Mouse (Mus musculus) small intestine, adult 2 months (tissue): ENCODE data around the gene Musk. TPM values are rescaled to one million over a fixed set of nuclear protein-coding genes. Genes with fewer than 3 reads are reported as not detected.

Source experiments
- H3K27ac ChIP-seq: fragments of 200-500 bp; 2 replicates; pipeline ENCODE4 v1.5.1; 2012; ENCODE audit warnings: low read depth, low read length, control low read depth, inconsistent platforms; ENCODE audit not compliant: insufficient read depth
- H3K27me3 ChIP-seq: fragments of 200-500 bp; 2 replicates; pipeline ENCODE4 v1.6.1; 2012; ENCODE audit warnings: mild to moderate bottlenecking, moderate library complexity, low read length, inconsistent platforms; ENCODE audit not compliant: control insufficient read depth, insufficient read depth
- H3K36me3 ChIP-seq: fragments of 200-500 bp; 2 replicates; pipeline ENCODE4 v1.6.1; 2012; ENCODE audit warnings: mild to moderate bottlenecking, low read length, control low read depth, inconsistent platforms; ENCODE audit not compliant: control insufficient read depth, insufficient read depth
- H3K4me1 ChIP-seq: fragments of 200-500 bp; 2 replicates; pipeline ENCODE4 v1.6.1; 2012; ENCODE audit warnings: low read length, inconsistent platforms, mixed read lengths; ENCODE audit not compliant: control insufficient read depth, insufficient read depth, insufficient read length
- H3K4me3 ChIP-seq: fragments of 200-500 bp; 2 replicates; pipeline ENCODE4 v1.5.1; 2012; ENCODE audit warnings: low read depth, mild to moderate bottlenecking, control low read depth, inconsistent platforms, low read length, moderate library complexity
- CTCF ChIP-seq: fragments of 200-500 bp; IDR thresholded peaks from 2 replicates; pipeline ENCODE4 v1.5.1; 2012; ENCODE audit warnings: low read depth, mild to moderate bottlenecking, control low read depth, inconsistent platforms, low read length, moderate library complexity, mixed read lengths; ENCODE audit not compliant: insufficient replicate concordance, insufficient read length; ENCODE audit errors: extremely low read depth
- POLR2A ChIP-seq: fragments of 200-500 bp; IDR thresholded peaks from 2 replicates; pipeline ENCODE4 v1.6.1; 2012; ENCODE audit warnings: low read depth, mild to moderate bottlenecking, control low read depth, inconsistent platforms, low read length, moderate library complexity
- WGBS: fragments of 180-500 bp; shearing (Covaris S2); methylation state at CpG from one replicate; pipeline ENCODE4 v1.1.7; 2018; 5-methylcytosine and 5-hydroxymethylcytosine counted together
- polyA plus RNA-seq: library from polyadenylated mRNA; depleted of rRNA; stranded (reverse); fragments of >200 nt; gene quantifications from 2 replicates; pipeline ENCODE4 v1.2.3, GENCODE M21; 2012

The Musk gene
- polyA plus RNA-seq, 1 experiment = 0.39 TPM

GRCm38 (mm10) chr4:58313344-58313743, 27.6 kb downstream of the Musk start:
- no peak for TF ChIP-seq CTCF
- TF ChIP-seq POLR2A = no peak
- no peaks in the 10 kb centered on the region for H3K4me1 ChIP-seq
- no peaks in the 10 kb centered on the region for H3K36me3 ChIP-seq
- WGBS = 76% methylated on average over 1 of the region's 1 CpGs
- no peak overlapping the region for H3K4me3 ChIP-seq
- H3K27ac ChIP-seq = no peak overlapping the region
- no peaks in the 10 kb centered on the region for H3K27me3 ChIP-seq

GRCm38 (mm10) chr4:58314942-58315508, 29.3 kb downstream of the Musk start:
- Histone ChIP-seq H3K36me3 (no peaks in the 10 kb centered on the region), H3K4me1 (no peaks in the 10 kb centered on the region), H3K27me3 (no peaks in the 10 kb centered on the region), H3K27ac (no peak overlapping the region), H3K4me3 (no peak overlapping the region)
- TF ChIP-seq POLR2A = no peak
- TF ChIP-seq CTCF = no peak
- WGBS = 22% methylated on average over 4 of the region's 4 CpGs

GRCm38 (mm10) chr4:58317536-58317935, 31.8 kb downstream of the Musk start:
- H3K27ac ChIP-seq = no peak overlapping the region
- no peaks in the 10 kb centered on the region for H3K36me3 ChIP-seq
- H3K4me1 ChIP-seq = no peaks in the 10 kb centered on the region
- TF ChIP-seq CTCF (no peak), POLR2A (no peak)
- no peak overlapping the region for H3K4me3 ChIP-seq
- no peaks in the 10 kb centered on the region for H3K27me3 ChIP-seq
- WGBS = 79% methylated on average over 3 of the region's 3 CpGs

GRCm38 (mm10) chr4:58320293-58320692, 34.5 kb downstream of the Musk start:
- no peak overlapping the region for H3K4me3 ChIP-seq
- no peaks in the 10 kb centered on the region for H3K36me3 ChIP-seq
- H3K27me3 ChIP-seq = no peaks in the 10 kb centered on the region
- no peak overlapping the region for H3K27ac ChIP-seq
- WGBS = 54% methylated on average over 4 of the region's 4 CpGs
- TF ChIP-seq CTCF (no peak), POLR2A (no peak)
- H3K4me1 ChIP-seq = no peaks in the 10 kb centered on the region

GRCm38 (mm10) chr4:58326746-58327145, 41.0 kb downstream of the Musk start:
- H3K27ac ChIP-seq = no peak overlapping the region
- TF ChIP-seq POLR2A (no peak), CTCF (no peak)
- H3K36me3 ChIP-seq = no peaks in the 10 kb centered on the region
- no peak overlapping the region for H3K4me3 ChIP-seq
- WGBS = 84% methylated on average over 3 of the region's 3 CpGs
- H3K27me3 ChIP-seq = no peaks in the 10 kb centered on the region
- no peaks in the 10 kb centered on the region for H3K4me1 ChIP-seq

- no peaks in the 10 kb centered on the region; the same call in 1 of the 2 replicates for H3K4me1 ChIP-seq
- WGBS = 89% methylated on average over 4 of the region's 4 CpGs
- H3K27ac ChIP-seq = no peak overlapping the region
- H3K27me3 ChIP-seq = no peaks in the 10 kb centered on the region
- H3K4me3 ChIP-seq = no peak overlapping the region
- TF ChIP-seq CTCF (no peak), POLR2A (no peak)
- no peaks in the 10 kb centered on the region for H3K36me3 ChIP-seq
Observed at GRCm38 (mm10) chr4:58328231-58328630, 42.5 kb downstream of the Musk start.

GRCm38 (mm10) chr4:58330016-58330415, 44.3 kb downstream of the Musk start:
- WGBS = 83% methylated on average over 4 of the region's 4 CpGs
- Histone ChIP-seq H3K4me1 (peaks cover 9% of the 10 kb centered on the region; the same call in 1 of the 2 replicates), H3K36me3 (no peaks in the 10 kb centered on the region)

More at GRCm38 (mm10) chr4:58330016-58330415, 44.3 kb downstream of the Musk start:
- no peak overlapping the region for H3K4me3 ChIP-seq
- no peaks in the 10 kb centered on the region; the same call in 1 of the 2 replicates for H3K27me3 ChIP-seq
- TF ChIP-seq POLR2A (no peak), CTCF (no peak)
- H3K27ac ChIP-seq = no peak overlapping the region
